Mouse (Mus musculus) liver, embryonic 12.5 days (tissue): ENCODE data around the gene Ssr2. TPM values are rescaled to one million over a fixed set of nuclear protein-coding genes. Genes with fewer than 3 reads are reported as not detected.
"Not testable (repeated sequence)": the region's sequence is repeated elsewhere in the genome, so short reads cannot be mapped to it uniquely, and the experiment has no call there.

Experiments
- ATAC-seq: fragments of 200-750 bp; cut with Nextera tagmentation; 2 replicates; pipeline ENCODE4 v1.8.0; 2017; ENCODE audit warnings: moderate number of reproducible peaks, mild to moderate bottlenecking, moderate library complexity
- H3K27ac ChIP-seq: fragments of 300-500 bp; sonication (generic); 2 replicates; pipeline ENCODE4 v1.5.1; 2016; ENCODE audit warnings: mild to moderate bottlenecking
- H3K27me3 ChIP-seq: fragments of 300-500 bp; sonication (generic); replicated peaks from 2 replicates; pipeline ENCODE4 v1.6.1; 2016; ENCODE audit warnings: mild to moderate bottlenecking, moderate library complexity
- H3K36me3 ChIP-seq: fragments of 300-500 bp; sonication (generic); 2 replicates; pipeline ENCODE4 v1.6.1; 2016; ENCODE audit warnings: mild to moderate bottlenecking, moderate library complexity
- H3K4me1 ChIP-seq: fragments of 300-500 bp; sonication (generic); 2 replicates; pipeline ENCODE4 v1.6.1; 2016
- H3K4me2 ChIP-seq: fragments of 300-500 bp; sonication (generic); 2 replicates; pipeline ENCODE4 v1.6.1; 2016; ENCODE audit warnings: mild to moderate bottlenecking, moderate library complexity
- H3K4me3 ChIP-seq: fragments of 300-500 bp; sonication (generic); 2 replicates; pipeline ENCODE4 v1.5.1; 2016; ENCODE audit warnings: mild to moderate bottlenecking, moderate library complexity
- H3K9ac ChIP-seq: fragments of 300-500 bp; sonication (generic); 2 replicates; pipeline ENCODE4 v1.6.1; 2016; ENCODE audit warnings: mild to moderate bottlenecking, moderate library complexity
- H3K9me3 ChIP-seq: fragments of 300-500 bp; sonication (generic); replicated peaks from 2 replicates; pipeline ENCODE4 v1.6.1; 2016; ENCODE audit warnings: mild to moderate bottlenecking, moderate library complexity
- WGBS: fragments of 180-500 bp; shearing (Covaris S2); methylation state at CpG from one replicate; pipeline ENCODE4 v1.1.7; 2016; ENCODE audit not compliant: insufficient replicate concordance; 5-methylcytosine and 5-hydroxymethylcytosine counted together
- polyA plus RNA-seq: library from polyadenylated mRNA; unstranded; fragments of >200 nt; fragmentation: Nextera tagmentation; extraction: Ambion mirVana; gene quantifications from 2 replicates; pipeline ENCODE4 v1.2.1, GENCODE M21; 2016

Gene Ssr2
- polyA plus RNA-seq, 1 experiment from 2014 or later, result 177 TPM

- no peaks in the 10 kb centered on the region for H3K9me3 ChIP-seq
- peak overlapping the region; percentile 41 for H3K4me2 ChIP-seq
- H3K9ac ChIP-seq, result no peak overlapping the region
- 0 out of 2 replicates have a peak overlapping the region, but pooled peaks have one; percentile 21 for H3K27ac ChIP-seq
- no peak overlapping the region for H3K4me3 ChIP-seq
- 35% methylated on average over 9 of the region's 9 CpGs for WGBS
- H3K4me1 ChIP-seq, result peaks cover 27% of the 10 kb centered on the region
- H3K27me3 ChIP-seq, result no peaks in the 10 kb centered on the region
- H3K36me3 ChIP-seq, result peaks cover 18% of the 10 kb centered on the region
- ATAC-seq, result peak; percentile 60; the same call in 1 of the 2 replicates
These were observed 16.5 kb downstream of the Ssr2 start for GRCm38 (mm10) chr3:88591950-88592731.

GRCm38 (mm10) chr3:88592942-88593576, 17.4 kb downstream of the Ssr2 start:
- H3K27me3 ChIP-seq, result no peaks in the 10 kb centered on the region
- peaks cover 8% of the 10 kb centered on the region for H3K36me3 ChIP-seq
- no peak overlapping the region for H3K9ac ChIP-seq
- H3K4me3 ChIP-seq, result no peak overlapping the region
- H3K4me1 ChIP-seq, result peaks cover 27% of the 10 kb centered on the region
- 0 out of 2 replicates have a peak overlapping the region, but pooled peaks have one; percentile 21 for H3K27ac ChIP-seq
- no peaks in the 10 kb centered on the region for H3K9me3 ChIP-seq
- WGBS, result 39% methylated on average over 10 of the region's 10 CpGs
- peak overlapping the region; percentile 41 for H3K4me2 ChIP-seq
- ATAC-seq, result no peak; the same call in 1 of the 2 replicates

GRCm38 (mm10) chr3:88593893-88594580, 18.4 kb downstream of the Ssr2 start:
- Histone ChIP-seq H3K9ac (no peak overlapping the region), H3K4me2 (no peak overlapping the region), H3K27me3 (no peaks in the 10 kb centered on the region), H3K4me3 (no peak overlapping the region), H3K36me3 (no peaks in the 10 kb centered on the region), H3K27ac (no peak overlapping the region), H3K4me1 (peaks cover 27% of the 10 kb centered on the region), H3K9me3 (no peaks in the 10 kb centered on the region)
- WGBS, result 55% methylated on average over 10 of the region's 10 CpGs
- ATAC-seq, result no peak

GRCm38 (mm10) chr3:88596547-88596946, 20.9 kb downstream of the Ssr2 start:
- 75% methylated on average over 4 of the region's 4 CpGs for WGBS
- not testable (repeated sequence) for H3K27ac ChIP-seq, H3K27me3 ChIP-seq, H3K4me3 ChIP-seq, H3K9me3 ChIP-seq, ATAC-seq, H3K36me3 ChIP-seq, H3K4me2 ChIP-seq, H3K9ac ChIP-seq
- H3K4me1 ChIP-seq, result peaks cover 25% of the 10 kb centered on the region

- no peak overlapping the region for H3K4me2 ChIP-seq
- no peak for ATAC-seq
- no peak overlapping the region for H3K27ac ChIP-seq
- no peaks in the 10 kb centered on the region for H3K9me3 ChIP-seq
- no peaks in the 10 kb centered on the region for H3K27me3 ChIP-seq
- 68% methylated on average over 4 of the region's 4 CpGs for WGBS
- no peak overlapping the region for H3K4me3 ChIP-seq
- H3K36me3 ChIP-seq, result no peaks in the 10 kb centered on the region
- H3K4me1 ChIP-seq, result peaks cover 27% of the 10 kb centered on the region
- H3K9ac ChIP-seq, result no peak overlapping the region
These were observed 26.8 kb downstream of the Ssr2 start for GRCm38 (mm10) chr3:88602466-88602865.

- Histone ChIP-seq H3K9me3 (no peaks in the 10 kb centered on the region), H3K4me3 (no peak overlapping the region), H3K27me3 (no peaks in the 10 kb centered on the region), H3K27ac (peak overlapping the region; percentile 59), H3K4me2 (no peak overlapping the region), H3K36me3 (no peaks in the 10 kb centered on the region), H3K9ac (no peak overlapping the region), H3K4me1 (peaks cover 40% of the 10 kb centered on the region)
- 16% methylated on average over 6 of the region's 6 CpGs for WGBS
- ATAC-seq, result peak; percentile 33
These were observed 28.1 kb downstream of the Ssr2 start for GRCm38 (mm10) chr3:88603714-88604161.

GRCm38 (mm10) chr3:88604863-88605262, 29.2 kb downstream of the Ssr2 start:
- Histone ChIP-seq H3K36me3 (no peaks in the 10 kb centered on the region), H3K4me2 (no peak overlapping the region), H3K27ac (no peak overlapping the region), H3K9me3 (no peaks in the 10 kb centered on the region), H3K27me3 (no peaks in the 10 kb centered on the region), H3K4me3 (no peak overlapping the region), H3K9ac (no peak overlapping the region), H3K4me1 (peaks cover 47% of the 10 kb centered on the region)
- 75% methylated on average over 7 of the region's 7 CpGs for WGBS
- no peak for ATAC-seq

- not testable (repeated sequence) for ATAC-seq, H3K27me3 ChIP-seq, H3K9ac ChIP-seq, H3K27ac ChIP-seq, H3K9me3 ChIP-seq, H3K4me3 ChIP-seq, H3K36me3 ChIP-seq
- WGBS, result 80% methylated on average over 2 of the region's 2 CpGs
- H3K4me1 ChIP-seq, result peaks cover 47% of the 10 kb centered on the region
- H3K4me2 ChIP-seq, result peak within 1 kb of the TSS; percentile 59
These were observed 30.0 kb downstream of the Ssr2 start, which contains the start of gene Arhgef2 for GRCm38 (mm10) chr3:88605666-88606065. Arhgef2 (plus strand) TSS chr3:88605966.

- H3K27ac ChIP-seq, result no peak overlapping the region
- no peak overlapping the region for H3K9ac ChIP-seq
- peak overlapping the region; percentile 29 for H3K4me3 ChIP-seq
- no peaks in the 10 kb centered on the region for H3K9me3 ChIP-seq
- H3K36me3 ChIP-seq, result no peaks in the 10 kb centered on the region
- peak overlapping the region; percentile 59 for H3K4me2 ChIP-seq
- peak; percentile 81 for ATAC-seq
- peaks cover 47% of the 10 kb centered on the region for H3K4me1 ChIP-seq
- WGBS, result under 1% methylated on average over 20 of the region's 20 CpGs
- no peaks in the 10 kb centered on the region for H3K27me3 ChIP-seq
These were observed 31.5 kb downstream of the Ssr2 start for GRCm38 (mm10) chr3:88607065-88607757.

GRCm38 (mm10) chr3:88607758-88608138, 32.1 kb downstream of the Ssr2 start:
- no peaks in the 10 kb centered on the region for H3K9me3 ChIP-seq
- WGBS, result 21% methylated on average over 10 of the region's 10 CpGs
- no peak overlapping the region for H3K9ac ChIP-seq
- no peaks in the 10 kb centered on the region for H3K27me3 ChIP-seq
- no peak overlapping the region for H3K4me3 ChIP-seq
- peaks cover 47% of the 10 kb centered on the region for H3K4me1 ChIP-seq
- ATAC-seq, result peak; percentile 22; the same call in 1 of the 2 replicates
- H3K36me3 ChIP-seq, result no peaks in the 10 kb centered on the region
- H3K27ac ChIP-seq, result no peak overlapping the region
- peak overlapping the region; percentile 59 for H3K4me2 ChIP-seq

GRCm38 (mm10) chr3:88609066-88609465, 33.4 kb downstream of the Ssr2 start:
- H3K36me3 ChIP-seq, result no peaks in the 10 kb centered on the region
- no peak overlapping the region for H3K27ac ChIP-seq
- H3K27me3 ChIP-seq, result no peaks in the 10 kb centered on the region
- 66% methylated on average over 4 of the region's 4 CpGs for WGBS
- no peak overlapping the region for H3K4me3 ChIP-seq
- H3K9me3 ChIP-seq, result no peaks in the 10 kb centered on the region
- H3K9ac ChIP-seq, result no peak overlapping the region
- H3K4me2 ChIP-seq, result no peak overlapping the region
- peaks cover 36% of the 10 kb centered on the region for H3K4me1 ChIP-seq
- no peak for ATAC-seq
